Mouse (Mus musculus) Patski (cell line): Measurements from ENCODE around the gene Vcp. TPM values are rescaled to one million over a fixed set of nuclear protein-coding genes. Genes with fewer than 3 reads are reported as not detected.

Source experiments
- ATAC-seq: fragments of 100-300 bp; one replicate; pipeline ENCODE4 v1.8.0; 2021
- CTCF ChIA-PET: fragments of 350-600 bp; sonication (Branson Sonifier 250); formaldehyde crosslinking; loops from one replicate; lab custom pipeline; 2022; ENCODE audit warnings: inconsistent platforms; lab: Charles Lee
- POLR2A ChIA-PET: fragments of 350-600 bp; sonication (Branson Sonifier 250); formaldehyde crosslinking; loops from one replicate; lab custom pipeline; 2022; ENCODE audit warnings: antibody characterized with exemption, inconsistent platforms; lab: Charles Lee
- DNase-seq: peaks from one replicate; pipeline ENCODE4 v3.0.0-alpha.2; 2011; ENCODE audit warnings: low read depth, low spot score
- H3K27me3 ChIP-seq: fragments of 371-371 bp; one replicate; pipeline ENCODE4 v1.5.1; 2021
- CTCF ChIP-seq: fragments of 100-300 bp; IDR thresholded peaks from one replicate; pipeline ENCODE4 v1.5.1; 2021
- in situ Hi-C: fragments of 300-500 bp; cut with MboI; formaldehyde crosslinking; loops from 3 replicates; pipeline ENCODE4 v1.11.1; 2018; ENCODE audit warnings: low pct_unique_long_range_greater_than_20kb, mixed read lengths
- polyA plus RNA-seq: library from polyadenylated mRNA; unstranded; gene quantifications from one replicate; pipeline ENCODE4 v1.2.3, GENCODE M21; 2021

Vcp gene
- polyA plus RNA-seq, 1 experiment from 2014 or later = 283 TPM

DNA sequence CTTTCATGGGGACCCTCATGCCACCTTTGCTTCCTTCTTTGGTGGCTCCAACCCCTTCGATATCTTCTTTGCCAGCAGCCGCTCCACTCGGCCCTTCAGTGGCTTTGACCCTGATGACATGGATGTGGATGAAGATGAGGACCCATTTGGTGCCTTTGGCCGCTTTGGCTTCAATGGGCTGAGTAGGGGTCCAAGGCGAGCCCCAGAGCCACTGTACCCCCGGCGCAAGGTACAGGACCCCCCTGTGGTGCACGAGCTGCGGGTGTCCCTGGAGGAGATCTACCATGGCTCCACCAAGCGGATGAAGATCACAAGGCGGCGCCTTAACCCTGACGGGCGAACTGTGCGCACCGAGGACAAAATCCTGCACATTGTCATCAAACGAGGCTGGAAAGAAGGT is 43.7 kb downstream of the Vcp start:
- no peak for TF ChIP-seq CTCF
- ATAC-seq (no peak), DNase-seq (no peak)
- CTCF ChIA-PET = no interaction called here
- POLR2A ChIA-PET = no interaction called here
- in situ Hi-C loops = no loop called here
- no peaks in the 10 kb centered on the region for H3K27me3 ChIP-seq

DNA sequence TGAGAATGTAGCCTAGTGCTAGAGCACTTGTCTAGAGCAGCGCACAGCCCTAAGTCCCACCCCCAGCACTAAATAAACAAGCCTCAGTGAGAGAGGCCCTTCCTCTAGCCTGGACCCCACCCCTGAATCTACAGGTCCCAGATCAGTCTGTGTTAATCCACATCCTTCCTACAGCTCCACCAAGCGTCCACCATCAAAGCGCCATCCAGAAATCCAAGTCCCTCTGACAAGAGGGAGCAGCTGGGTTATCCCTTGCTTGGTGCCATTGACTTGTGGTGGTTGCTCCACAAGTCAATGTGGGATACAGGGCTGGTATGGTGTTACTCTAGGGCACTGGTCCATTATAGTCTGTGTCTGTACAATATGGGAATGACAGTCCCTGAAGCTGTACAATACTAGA is 45.1 kb downstream of the Vcp start:
- DNase-seq = no peak

DNA sequence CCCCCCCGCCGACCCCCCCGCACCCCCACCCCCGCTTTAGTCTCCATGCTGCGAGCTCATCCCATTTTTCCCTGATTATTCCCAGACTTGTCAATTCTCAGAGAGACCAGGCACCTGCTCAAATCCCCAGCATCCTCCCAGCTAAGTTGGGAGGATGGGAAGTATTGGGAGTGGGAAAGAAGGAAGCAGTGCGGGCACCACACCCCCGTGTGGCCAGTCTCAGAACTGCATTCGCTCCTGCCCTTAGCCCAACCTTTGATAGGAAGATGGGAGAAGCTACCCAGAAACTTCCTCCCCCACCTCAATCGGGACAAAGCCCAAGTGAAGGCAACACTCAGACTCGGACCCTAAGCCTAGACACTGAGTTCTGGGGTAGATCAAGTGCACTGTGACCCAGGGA is 46.0 kb downstream of the Vcp start:
- ChIA-PET CTCF (interaction anchor here (1.1 to 2.6 kb wide), 6 partner anchors 9 to 73 kb away, joined by 3 to 15 read pairs (median 6); no protein-coding TSS in a partner anchor), POLR2A (no interaction called here)
- no peak for ATAC-seq
- no peaks in the 10 kb centered on the region for H3K27me3 ChIP-seq
- no peak for TF ChIP-seq CTCF
- in situ Hi-C loops = no loop called here
- DNase-seq = no peak

More for the DNA sequence above, 45.1 kb downstream of the Vcp start:
- TF ChIP-seq CTCF = no peak
- in situ Hi-C loops = no loop called here
- ChIA-PET POLR2A (no interaction called here), CTCF (interaction anchor here (1.5 to 2.6 kb wide), 4 partner anchors 8 to 74 kb away, joined by 3 to 15 read pairs (median 10); no protein-coding TSS in a partner anchor)
- ATAC-seq = no peak
- no peaks in the 10 kb centered on the region for H3K27me3 ChIP-seq

DNA sequence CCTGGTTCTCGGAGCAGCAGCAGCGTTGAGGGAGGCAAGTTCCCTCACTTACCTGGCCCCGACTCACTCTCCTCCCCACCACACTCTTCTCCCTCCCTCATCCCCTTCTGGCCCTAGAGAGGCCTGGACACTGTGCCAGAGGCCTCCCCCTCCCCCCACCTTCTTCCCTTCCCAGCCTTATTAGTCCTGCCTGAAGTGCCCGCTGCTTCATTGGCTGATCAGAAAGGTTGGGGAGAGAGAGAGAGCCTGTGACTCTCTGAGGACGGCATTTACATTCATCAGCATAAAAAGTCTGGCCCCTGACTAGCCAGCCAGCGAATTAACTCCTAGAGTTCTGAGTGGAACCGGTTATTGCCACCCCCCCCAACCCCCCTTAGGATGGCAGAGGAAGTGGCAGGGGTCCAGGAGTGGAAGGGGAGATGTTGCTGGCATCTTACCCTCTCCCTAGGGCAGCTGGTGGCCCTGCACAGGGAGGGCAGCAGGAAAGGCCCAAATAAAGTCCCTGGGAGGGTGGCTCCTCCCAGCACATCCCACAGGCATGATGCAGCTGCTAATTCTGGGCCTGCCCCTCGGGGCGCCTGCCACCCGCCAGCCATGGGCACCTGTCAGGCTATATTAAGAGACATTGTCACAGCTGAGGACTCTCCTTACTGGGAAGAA is 46.7 kb downstream of the Vcp start:
- CTCF ChIA-PET = interaction anchor here (1.1 to 2.6 kb wide), 6 partner anchors 8 to 73 kb away, joined by 3 to 15 read pairs (median 6); no protein-coding TSS in a partner anchor
- ATAC-seq (no peak), DNase-seq (no peak)
- in situ Hi-C loops = no loop called here
- POLR2A ChIA-PET = no interaction called here
- H3K27me3 ChIP-seq = no peaks in the 10 kb centered on the region
- no peak for TF ChIP-seq CTCF

DNA sequence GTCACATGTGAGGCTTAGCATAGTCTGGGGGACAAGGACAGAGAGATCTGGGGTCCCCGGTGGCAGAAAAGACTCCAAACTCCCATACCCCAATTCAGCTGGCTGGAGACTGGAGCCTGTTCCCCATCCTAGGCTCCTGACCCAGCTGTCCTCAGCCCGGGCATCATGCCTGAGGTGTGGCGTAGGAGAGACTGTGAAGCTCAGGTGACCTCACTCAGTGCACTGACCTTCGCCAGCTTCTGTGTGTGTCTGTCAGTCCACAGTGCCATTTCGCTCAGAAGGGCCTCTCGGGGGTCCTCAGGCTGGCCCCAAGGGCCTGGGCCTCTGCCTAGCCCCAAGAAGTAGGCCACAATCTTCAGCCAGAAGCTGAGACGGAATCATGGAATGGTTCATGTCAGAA is 47.7 kb downstream of the Vcp start:
- ChIA-PET POLR2A (no interaction called here), CTCF (interaction anchor here (4.1 kb wide), 1 partner anchor 10 kb away, joined by 25 read pairs; no protein-coding TSS in a partner anchor)
- in situ Hi-C loops = no loop called here
- H3K27me3 ChIP-seq = no peaks in the 10 kb centered on the region
- no peak for TF ChIP-seq CTCF
- ATAC-seq (no peak), DNase-seq (no peak)

DNA sequence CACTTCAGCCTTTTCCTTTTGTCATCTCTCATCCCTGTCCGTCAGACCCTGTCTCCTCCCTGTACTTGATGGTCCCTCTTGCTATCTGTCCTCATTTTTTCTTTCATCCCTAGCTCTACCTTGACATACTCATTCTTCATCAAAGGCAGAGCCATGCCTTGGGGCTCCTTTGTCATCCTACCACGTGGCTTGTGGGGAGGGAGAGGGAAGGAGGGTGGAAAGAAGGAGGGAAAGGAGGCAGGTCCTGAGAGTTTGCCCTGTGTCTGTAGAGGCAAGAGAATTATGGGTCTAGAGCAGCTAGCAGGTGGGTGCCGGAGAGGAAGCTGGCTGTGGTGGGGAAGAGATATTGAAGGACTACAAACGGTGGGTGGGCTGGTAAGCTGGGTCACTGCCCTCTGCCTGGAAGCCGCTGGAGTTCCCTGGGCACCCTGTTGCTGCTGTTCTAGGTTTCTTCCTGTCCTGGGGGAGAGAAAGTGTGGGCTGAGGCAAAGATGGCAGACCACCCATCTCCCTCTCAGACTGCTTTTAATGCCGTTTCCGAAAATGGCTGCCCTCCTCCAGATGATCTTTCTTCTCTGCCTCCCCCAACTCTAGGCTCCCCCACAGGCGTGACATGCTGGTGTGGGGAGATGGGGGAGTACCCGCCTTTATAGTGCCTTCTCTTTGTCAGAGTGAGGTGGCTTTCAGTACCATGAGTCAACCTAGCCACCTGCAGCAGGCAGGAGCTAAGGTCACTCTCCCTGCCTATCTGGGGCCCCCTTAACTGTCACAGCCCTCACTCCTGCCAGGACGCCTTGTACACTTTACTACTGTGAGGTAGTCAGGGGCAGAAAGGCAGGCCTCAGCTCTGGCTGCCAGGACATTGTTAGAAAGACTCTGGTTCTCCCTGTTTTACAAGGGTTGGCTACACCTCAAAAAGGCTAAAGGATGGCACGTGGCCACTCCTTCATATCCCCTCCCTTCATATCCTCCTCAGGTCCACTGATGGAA is 48.8 kb downstream of the Vcp start:
- DNase-seq (no peak), ATAC-seq (no peak)
- CTCF ChIA-PET = interaction anchor here (4.1 kb wide), 1 partner anchor 11 kb away, joined by 25 read pairs; no protein-coding TSS in a partner anchor
- POLR2A ChIA-PET = interaction anchor here (0.6 kb wide), 1 partner anchor 49 kb away, joined by 3 read pairs; no protein-coding TSS in a partner anchor
- no peaks in the 10 kb centered on the region for H3K27me3 ChIP-seq
- in situ Hi-C loops = no loop called here
- TF ChIP-seq CTCF = no peak

DNA sequence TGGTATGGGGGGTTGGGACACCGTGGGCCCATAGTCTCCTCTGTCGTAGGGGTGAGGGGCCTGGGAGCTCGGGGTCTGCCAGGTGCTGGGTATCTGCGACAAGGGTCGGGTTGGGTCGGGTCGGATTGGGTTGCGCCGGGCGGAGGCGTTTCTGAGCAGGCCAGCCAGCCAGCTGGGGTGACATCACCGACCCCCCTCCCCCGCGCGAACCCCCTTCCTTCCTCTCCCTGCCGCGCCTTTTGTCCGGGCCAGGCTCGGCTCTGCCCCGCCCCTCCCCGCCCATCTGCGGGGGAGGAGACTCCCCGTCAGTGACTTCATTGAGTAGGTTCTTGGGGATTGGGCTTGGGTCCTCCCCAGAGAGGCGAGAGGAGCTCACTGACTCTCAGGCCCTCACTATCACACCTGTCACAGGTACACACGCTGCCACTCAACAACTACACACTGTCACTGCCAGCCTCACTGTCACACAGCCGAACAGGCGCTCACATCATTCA is 50.2 kb downstream of the Vcp start:
- CTCF ChIA-PET = interaction anchor here (4.1 kb wide), 1 partner anchor 12 kb away, joined by 25 read pairs; no protein-coding TSS in a partner anchor
- peak; percentile 76 for ATAC-seq
- POLR2A ChIA-PET = no interaction called here
- TF ChIP-seq CTCF = no peak
- DNase-seq = no peak
- in situ Hi-C loops = no loop called here
- H3K27me3 ChIP-seq = no peaks in the 10 kb centered on the region

DNA sequence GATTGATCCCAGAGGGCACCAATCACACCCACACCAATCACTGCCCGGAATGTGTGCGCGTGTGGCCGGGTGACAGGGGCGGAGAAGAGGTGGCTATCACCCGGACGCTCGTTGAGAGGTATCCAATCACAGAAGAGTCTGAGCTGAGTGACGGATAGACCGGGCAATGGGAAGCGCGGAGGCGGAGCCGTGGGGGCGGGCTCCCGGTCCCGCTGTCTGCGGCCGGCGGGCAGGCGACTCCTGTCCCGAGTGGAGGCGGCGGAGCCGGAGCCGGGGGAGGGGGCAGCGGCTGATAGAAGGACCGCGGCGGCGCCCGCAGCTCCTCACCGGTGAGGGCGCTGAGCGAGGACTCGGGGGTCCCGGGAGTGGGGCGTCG is 50.6 kb downstream of the Vcp start, which contains the start of gene Dnajb5:
Gene Dnajb5, plus strand, starts transcription at position 139 of the 376 bp plus-strand sequence.
- peak; percentile 85 for DNase-seq
- H3K27me3 ChIP-seq = no peaks in the 10 kb centered on the region
- ATAC-seq = peak; percentile 95
- no peak for TF ChIP-seq CTCF
- ChIA-PET POLR2A (no interaction called here), CTCF (interaction anchor here (4.1 kb wide), 1 partner anchor 12 kb away, joined by 25 read pairs; no protein-coding TSS in a partner anchor)
- in situ Hi-C loops = no loop called here

DNA sequence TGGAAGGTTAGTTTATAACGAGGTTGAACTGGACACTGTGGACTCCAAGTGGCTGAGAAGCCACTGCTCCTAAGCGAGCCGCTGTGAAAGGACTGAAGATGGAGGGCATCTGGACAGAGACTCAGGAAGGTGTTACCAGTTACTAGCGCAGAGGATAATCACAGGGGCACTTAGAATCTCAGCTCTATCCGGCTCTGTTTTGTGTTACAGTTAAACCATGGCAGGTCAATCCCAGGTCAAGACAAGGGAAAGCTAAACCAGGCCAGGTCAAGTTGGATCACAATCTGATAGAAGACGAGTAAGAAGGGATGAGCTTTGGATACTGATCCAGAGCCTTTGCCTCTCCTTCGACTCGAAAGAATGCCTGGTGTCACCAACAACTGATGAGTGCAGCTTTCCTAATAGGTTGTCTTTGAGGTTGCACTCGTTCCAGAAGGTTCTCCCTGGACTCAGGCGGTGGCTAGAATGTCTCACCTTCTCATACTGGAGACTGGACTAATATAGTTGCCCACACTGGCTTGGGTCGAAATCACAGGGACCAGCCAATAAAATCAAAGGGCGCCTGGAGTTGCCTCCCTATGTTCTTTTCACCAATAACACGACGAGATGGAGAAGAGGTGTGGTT is 51.1 kb downstream of the Vcp start:
- POLR2A ChIA-PET = no interaction called here

DNA sequence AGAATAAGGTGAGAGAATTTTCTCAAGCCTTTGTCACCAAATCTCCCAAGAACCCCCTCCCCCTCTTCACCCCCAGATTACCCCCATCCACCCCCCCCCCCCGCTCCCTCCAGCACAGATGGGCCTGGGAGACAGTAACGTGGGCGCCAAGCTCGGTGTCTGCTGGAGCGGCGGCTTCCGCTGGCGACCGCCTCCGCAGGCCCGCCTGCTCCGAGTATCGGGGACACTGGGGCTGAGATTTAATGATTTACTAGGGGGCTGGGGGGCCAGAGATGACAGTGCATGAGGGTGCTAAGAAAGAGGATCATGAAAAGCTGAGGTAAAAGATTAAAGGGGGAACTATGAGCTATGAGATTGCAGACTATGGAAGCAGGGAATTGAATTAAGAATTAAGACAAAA is 51.8 kb downstream of the Vcp start:
- no peaks in the 10 kb centered on the region for H3K27me3 ChIP-seq
- in situ Hi-C loops = no loop called here
- DNase-seq (no peak), ATAC-seq (no peak)
- no peak for TF ChIP-seq CTCF
- ChIA-PET CTCF (no interaction called here), POLR2A (no interaction called here)

More for the DNA sequence above, 51.1 kb downstream of the Vcp start:
- no peaks in the 10 kb centered on the region for H3K27me3 ChIP-seq
- CTCF ChIA-PET = interaction anchor here (4.1 kb wide), 1 partner anchor 13 kb away, joined by 25 read pairs; no protein-coding TSS in a partner anchor
- no peak for TF ChIP-seq CTCF
- in situ Hi-C loops = no loop called here
- ATAC-seq (no peak), DNase-seq (no peak)
